Mouse (Mus musculus) ZHBTc4 (cell line): ENCODE data around the gene Ubald1.

Experiments
- DNase-seq: peaks from one replicate; pipeline ENCODE4 v3.0.0-alpha.2; 2011; ENCODE audit warnings: low read depth, low spot score

The Ubald1 gene

DNA sequence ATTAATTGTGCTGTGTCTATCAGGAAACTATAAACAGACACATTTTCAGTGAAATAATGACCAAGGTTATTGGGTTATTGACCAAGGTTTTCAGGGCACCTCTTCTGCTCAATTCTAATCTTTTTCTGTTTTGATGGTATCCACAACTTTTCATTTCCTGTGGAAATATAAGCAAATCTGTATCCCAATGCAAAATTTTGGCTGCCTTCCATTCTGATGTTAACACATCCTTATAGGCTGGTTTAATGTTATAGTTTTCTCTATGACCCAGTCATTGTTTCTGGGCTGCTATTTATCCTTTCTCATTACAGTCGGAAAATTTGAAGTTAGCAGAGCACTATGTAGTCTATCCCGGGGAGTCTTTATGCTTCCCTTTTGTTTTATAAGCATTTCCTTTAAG is 19.6 kb upstream of the Ubald1 start:
- DNase-seq, result no peak

GRCm38 (mm10) chr16:4898881-4899280 is 18.8 kb upstream of the Ubald1 start:
- no peak for DNase-seq

- peak; percentile 76 for DNase-seq
These were observed 17.1 kb upstream of the Ubald1 start for GRCm38 (mm10) chr16:4897146-4897730.

DNA sequence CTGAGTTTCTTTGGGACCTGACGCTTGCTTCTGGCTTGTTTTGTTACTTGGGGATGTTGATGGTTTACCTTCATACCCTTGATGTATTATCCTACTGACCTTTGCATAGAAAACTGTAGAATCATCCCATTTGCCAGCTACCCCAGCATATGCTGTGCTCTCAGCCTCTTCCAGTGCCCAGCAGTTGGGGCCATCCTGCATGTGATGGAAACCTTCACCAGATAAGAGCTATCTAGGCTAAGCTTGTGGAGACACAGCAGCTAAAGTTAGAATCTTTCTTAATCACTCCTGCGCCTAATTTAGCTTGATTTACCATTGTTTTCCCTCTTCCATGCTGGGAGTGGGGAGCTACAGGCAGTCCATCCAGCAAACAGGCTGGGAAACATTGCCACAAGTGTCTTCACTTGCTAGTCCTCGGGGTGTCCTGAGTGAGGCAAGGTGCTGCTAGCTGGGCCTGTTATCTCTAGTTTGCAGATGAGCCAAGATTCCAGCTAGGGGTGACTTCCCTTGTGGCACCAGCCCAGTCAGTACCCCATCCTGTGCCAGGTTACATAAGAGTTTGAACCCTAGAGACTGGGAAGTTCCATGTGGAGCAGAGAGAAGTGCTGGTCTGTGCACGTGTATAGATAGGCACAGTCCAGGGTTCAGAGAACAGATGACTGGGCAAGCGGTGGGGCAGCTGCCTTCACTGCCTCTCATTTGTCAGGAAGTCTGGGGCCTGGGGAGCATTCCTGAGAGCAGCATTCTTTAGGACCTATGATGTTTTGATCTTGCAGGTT is 16.3 kb upstream of the Ubald1 start:
- DNase-seq, result no peak

GRCm38 (mm10) chr16:4894201-4894908 is 14.2 kb upstream of the Ubald1 start:
- no peak for DNase-seq

DNA sequence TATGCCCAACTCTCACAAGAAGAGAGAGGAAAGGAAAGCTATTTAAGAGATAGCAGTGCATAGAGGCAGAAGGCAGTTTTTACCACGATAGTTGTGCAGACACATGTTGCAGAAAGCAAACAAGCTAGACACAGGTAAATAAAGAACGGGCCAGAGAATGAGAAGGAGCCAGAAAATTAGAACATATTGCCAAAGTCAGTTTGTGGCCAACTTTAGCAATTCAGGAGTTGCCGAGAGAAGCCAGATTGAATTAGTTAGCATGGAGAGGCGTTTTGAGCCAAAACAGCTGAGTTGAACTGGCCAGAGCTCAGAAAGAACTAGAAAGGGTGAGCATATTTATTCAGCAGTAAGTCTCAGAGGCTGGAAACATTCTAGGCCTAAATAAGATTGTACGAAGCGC is 12.1 kb upstream of the Ubald1 start:
- no peak for DNase-seq

- DNase-seq, result no peak
These were observed 10.1 kb upstream of the Ubald1 start for GRCm38 (mm10) chr16:4890201-4890709.

GRCm38 (mm10) chr16:4886690-4887020 is 6.5 kb upstream of the Ubald1 start:
- DNase-seq, result no peak

DNA sequence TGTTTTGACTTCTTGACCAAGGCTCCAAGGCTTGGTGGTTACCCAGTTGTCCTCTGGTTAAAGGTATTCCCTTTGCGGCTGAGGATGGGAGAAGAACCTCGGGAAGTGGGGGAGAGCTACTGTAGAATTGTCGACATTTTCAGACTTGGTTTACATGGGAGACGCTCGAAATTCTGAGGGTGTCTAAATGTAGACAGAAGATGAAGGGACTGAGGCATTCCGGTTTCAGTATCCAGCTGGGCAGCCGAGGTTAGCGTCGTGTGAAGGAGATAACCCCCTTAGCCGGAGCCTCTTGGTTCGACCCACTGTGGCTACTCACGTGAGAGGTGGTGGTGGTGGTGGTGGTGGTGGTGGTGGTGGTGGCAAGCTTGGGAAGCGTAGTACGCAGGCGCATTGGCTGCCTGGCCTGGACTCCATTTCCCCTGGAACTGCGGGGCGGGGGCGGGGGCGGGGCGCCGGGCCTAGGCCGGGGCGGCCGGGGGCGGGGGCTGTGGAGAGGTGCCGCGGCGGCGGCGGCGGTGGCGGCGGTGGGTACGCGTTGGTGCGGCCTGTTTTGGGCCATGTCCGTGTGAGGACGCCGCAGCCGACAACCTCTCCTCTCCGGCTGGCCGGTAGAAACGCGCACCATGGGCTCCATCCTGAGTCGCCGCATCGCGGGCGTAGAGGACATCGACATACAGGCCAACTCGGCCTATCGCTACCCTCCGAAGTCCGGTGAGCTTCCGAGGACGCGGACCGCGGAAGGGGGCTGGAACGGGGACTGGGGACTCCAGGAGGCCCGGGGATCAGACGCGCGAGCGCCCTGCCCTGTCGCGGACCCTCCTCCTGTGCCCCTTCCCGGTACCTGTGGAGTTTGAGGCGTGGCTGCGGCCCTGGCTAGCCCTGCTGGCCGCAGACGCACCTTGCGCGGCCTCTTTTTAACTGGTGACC is 5.9 kb upstream of the Ubald1 start, which contains the start of gene Mgrn1:
TSS of gene Mgrn1 (plus strand) at position 490 of the 930 bp plus-strand sequence.
- DNase-seq, result peak; percentile 99

DNA sequence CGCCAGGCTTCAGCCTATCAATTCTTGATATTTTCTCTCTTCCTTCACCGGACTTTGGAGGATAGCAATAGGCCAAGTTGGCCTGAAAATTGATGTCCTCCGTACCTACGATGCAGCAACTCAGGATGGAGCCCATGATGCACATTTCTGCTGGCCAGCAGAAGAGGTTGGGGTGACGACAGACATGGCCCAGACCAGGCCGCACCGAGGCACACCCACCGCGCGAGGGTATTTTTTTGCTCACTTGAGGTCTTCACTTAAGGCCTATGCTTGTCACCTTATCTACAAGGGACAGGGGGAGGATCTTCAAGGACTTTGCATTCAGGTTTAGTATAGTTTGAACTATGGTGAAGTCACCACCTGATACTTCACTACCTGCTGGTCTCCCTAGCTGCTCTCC is 4.8 kb upstream of the Ubald1 start:
- DNase-seq, result no peak

GRCm38 (mm10) chr16:4881400-4882351 is 1.6 kb upstream of the Ubald1 start:
- peak; percentile 50 for DNase-seq

DNA sequence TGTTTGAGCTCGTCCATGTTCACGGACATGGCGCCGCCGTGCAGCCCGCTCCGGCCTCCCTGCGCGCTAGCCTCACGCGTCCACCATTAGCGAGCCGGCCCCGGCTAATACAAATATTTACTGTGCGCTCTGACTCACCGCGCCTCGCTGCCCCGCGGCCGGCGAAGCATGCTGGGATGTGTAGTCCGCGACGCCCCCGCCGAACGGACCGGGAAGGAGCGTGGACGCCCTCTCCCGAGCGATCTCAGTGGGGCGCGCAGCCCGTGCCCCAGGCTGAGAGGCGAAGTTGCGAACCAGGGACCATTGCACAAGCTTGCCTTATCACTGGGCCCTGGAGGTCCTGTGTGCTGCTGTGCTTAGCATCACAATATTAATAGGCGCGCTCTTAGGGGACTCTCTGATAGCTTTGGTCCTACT is 399 bp downstream of the Ubald1 start:
- DNase-seq, result peak; percentile 89

GRCm38 (mm10) chr16:4879101-4879707 is 911 bp downstream of the Ubald1 start:
- DNase-seq, result peak; percentile 55

DNA sequence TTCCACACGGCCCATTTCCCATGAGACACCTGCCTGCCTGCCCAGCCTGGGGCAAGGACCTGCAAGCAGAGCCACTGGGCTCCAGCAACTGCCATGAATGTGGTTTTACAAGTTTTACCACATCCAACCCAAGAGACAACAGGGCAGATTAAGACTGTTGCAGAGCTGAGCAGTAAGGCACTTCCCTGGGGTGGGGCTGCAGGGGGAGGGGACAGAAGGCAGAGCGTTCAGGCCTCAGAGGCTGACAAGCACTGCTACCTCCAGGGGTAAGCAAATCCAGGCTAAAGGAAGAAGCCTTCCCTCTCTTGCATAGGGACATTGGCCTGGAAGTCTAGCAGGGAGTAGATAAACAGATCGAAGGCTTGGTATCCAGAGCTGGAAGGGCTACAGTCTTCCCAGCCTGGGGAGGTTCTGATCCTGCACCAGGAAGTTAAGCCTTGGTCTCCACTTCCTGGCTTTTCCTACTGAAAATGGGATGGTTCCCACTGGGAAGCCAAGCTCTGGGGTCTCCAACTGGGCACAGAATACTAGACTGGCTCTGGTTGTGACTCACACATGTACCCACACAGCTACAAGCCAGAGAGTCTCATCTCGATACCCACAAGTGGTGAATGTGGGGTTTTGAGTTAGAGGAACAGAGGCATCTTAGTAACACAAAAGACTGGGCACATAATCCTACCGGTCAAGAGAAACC is 1.8 kb downstream of the Ubald1 start:
- DNase-seq, result peak; percentile 58

DNA sequence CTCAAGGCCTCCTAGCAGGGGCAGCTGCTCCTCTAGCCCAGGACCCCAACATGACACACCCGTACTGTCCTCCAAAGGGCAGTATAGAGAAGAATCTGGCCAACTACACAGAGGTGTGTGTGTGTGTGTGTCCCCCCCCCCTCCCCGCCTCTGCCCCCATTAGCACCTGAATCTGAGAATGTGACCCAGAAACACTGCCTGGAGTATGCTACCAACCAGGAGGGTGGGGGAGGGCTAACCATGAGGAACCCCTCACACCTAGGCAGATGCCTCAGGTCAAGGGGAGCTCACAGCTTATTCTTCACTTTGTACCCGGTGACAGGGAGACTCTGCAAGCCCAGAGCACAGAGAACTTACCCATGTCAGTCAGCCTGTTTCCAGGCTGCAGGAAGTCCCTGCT is 2.4 kb downstream of the Ubald1 start:
- no peak for DNase-seq

DNA sequence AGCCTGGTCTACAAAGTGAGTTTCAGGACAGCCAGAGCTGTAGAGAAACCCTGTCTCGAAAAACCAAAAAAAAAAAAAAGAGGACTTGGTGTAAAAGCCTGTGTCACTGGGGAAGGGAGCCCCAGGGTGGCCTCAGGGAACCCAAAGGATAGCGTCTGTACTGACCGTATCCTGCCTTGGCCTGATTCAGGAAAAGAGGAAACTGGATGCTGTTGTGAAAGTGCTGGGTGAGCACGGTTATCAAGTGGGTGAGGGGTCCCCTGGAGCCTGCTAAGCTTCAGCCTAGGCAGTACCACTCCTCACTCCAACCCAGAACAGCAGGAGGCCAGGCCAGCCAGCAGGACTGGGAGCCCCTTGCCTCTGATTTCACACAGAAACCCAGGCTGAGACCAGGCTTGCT is 2.9 kb downstream of the Ubald1 start:
- DNase-seq, result no peak

DNA sequence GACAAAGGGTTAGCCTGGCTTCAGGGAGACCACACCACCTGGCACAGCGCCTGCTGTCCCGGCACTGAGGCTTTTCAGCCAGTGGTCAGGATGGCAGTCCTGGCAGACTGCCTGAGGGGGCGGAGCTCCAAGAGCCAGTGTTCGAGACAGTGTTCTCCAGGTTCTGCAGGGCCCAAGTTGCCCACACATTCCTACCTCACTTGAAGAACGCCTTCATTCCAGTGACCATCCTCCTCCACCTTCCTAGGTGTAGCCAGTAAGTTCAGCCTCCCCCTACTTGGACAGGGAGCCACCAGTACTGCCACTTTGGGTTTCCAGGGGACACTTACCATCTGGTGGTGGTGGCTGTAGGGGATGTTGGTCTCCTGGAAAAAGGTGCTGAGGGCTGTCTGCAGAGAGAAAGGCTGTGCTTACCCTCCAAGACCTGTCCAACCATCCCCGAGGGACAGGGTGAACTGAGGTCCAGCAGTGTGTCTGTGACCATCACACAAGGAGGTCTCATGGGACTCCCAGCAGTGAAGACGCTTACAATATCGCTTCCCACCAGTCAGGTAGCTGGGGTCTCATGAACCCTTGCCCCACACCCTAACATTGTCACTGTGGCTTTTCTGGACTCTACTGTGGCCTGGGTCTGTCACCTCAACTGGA is 4.0 kb downstream of the Ubald1 start:
- DNase-seq, result no peak

DNA sequence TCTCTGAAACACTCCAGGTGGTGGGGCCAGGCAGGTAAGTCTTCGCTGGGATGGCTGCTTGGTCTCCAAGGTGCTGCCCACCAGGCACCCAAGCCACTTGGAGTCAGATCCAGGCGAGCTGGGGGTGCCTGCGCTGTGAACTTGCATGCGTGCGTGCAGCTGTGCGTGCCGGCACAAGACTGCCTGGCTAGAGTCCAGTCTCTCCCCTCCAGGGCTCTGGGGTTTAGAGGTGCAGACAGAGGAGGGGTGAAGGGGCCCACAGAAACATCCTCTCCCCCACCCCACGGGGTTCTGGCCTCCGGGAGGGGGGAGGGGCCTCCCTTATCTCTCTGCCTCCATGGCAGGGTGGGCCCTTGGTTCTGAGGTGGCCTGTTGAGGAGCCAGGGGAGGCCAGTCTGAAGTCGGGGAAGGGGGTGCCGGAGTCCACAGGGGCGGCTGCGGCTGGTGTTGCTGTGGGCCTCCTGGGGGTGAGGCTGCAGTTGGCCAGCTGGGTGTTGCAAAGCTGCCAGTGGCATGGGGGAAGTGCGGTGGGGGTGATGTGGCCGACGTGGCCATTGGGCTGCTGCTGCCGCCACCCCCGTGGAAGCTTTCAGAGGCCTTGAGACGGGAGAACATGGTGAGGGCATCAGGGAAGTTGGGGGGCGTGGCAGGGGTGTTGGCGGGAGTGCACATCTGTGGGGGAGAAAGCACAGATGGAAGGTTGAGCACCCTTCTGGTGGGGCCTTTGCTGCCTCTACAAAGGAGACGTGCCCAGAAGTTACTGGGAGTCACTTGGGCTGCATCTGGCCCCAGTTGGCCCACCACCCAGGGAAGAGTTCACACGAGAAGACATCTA is 4.7 kb downstream of the Ubald1 start:
- no peak for DNase-seq
